Mouse (Mus musculus): ENCODE measurements around the gene Capza2. TPM values are rescaled to one million over a fixed set of nuclear protein-coding genes. Genes with fewer than 3 reads are reported as not detected.

The Capza2 gene
- polyA plus RNA-seq, 1 experiment: 66.3 TPM

GRCm38 (mm10) chr6:17637205-17638203, 1.5 kb downstream of the Capza2 start:
- Histone ChIP-seq H3ac (ENCODE audit: control insufficient read depth, insufficient read length) (peak overlapping the region; percentile 38), H3K4me2 (ENCODE audit: low read depth) (peak overlapping the region; percentile 80), H3K79me2 (ENCODE audit: control insufficient read depth, insufficient read depth) (peaks cover 51% of the 10 kb centered on the region), H3K27me3 (ENCODE audit: control insufficient read depth, insufficient read depth, insufficient read length) (no peaks in the 10 kb centered on the region), H3K36me3 (ENCODE audit: control insufficient read depth, insufficient read depth) (peaks cover 2% of the 10 kb centered on the region), H3K4me3 (peak overlapping the region; percentile 49)
- no peak for TF ChIP-seq SRF (IDR thresholded peaks at IDR 0.05; ENCODE audit: control insufficient read depth, insufficient read length, low read depth)
- TF ChIP-seq TCF3 (IDR thresholded peaks at IDR 0.05; ENCODE audit: insufficient read length, low read depth): no peak
- TF ChIP-seq USF1 (IDR thresholded peaks at IDR 0.05; ENCODE audit: low read depth): no peak
- no peak for TF ChIP-seq MAX (IDR thresholded peaks at IDR 0.05; ENCODE audit: low read depth)
- TF ChIP-seq POLR2A (IDR thresholded peaks at IDR 0.05; ENCODE audit: insufficient read length, low read depth): no peak
- no peak for TF ChIP-seq POLR2AphosphoS2 (IDR thresholded peaks at IDR 0.05; ENCODE audit: insufficient read length, low read depth)
- TF ChIP-seq MYOD1 (IDR thresholded peaks at IDR 0.05; ENCODE audit: control insufficient read depth in 1 of 3, insufficient read length in 2 of 3, low read depth in 2 of 3): no peak
- TF ChIP-seq E2F4 (IDR thresholded peaks at IDR 0.05; ENCODE audit: insufficient read depth): no peak
- TF ChIP-seq MYOG (IDR thresholded peaks at IDR 0.05; ENCODE audit: control insufficient read depth in 1 of 3, insufficient read depth in 1 of 3, insufficient read length in 2 of 3, low read depth in 2 of 3): no peak
- no peak for TF ChIP-seq REST (IDR thresholded peaks at IDR 0.05; ENCODE audit: insufficient read depth, insufficient read length)
- no peak for TF ChIP-seq CEBPB (IDR thresholded peaks at IDR 0.05; ENCODE audit: insufficient read depth, poor library complexity, severe bottlenecking)
- TF ChIP-seq TCF12 (IDR thresholded peaks at IDR 0.05; ENCODE audit: insufficient read depth, poor library complexity, severe bottlenecking): no peak

GRCm38 (mm10) chr6:17640031-17640430, 4.0 kb downstream of the Capza2 start:
- no peaks in the 10 kb centered on the region for H3K27me3 ChIP-seq (ENCODE audit: control insufficient read depth, insufficient read depth, insufficient read length)
- H3K79me2 ChIP-seq (ENCODE audit: control insufficient read depth, insufficient read depth): peaks cover 76% of the 10 kb centered on the region
- peak overlapping the region; percentile 80 for H3K4me2 ChIP-seq (ENCODE audit: low read depth)
- TF ChIP-seq E2F4 (IDR thresholded peaks at IDR 0.05; ENCODE audit: insufficient read depth): no peak
- no peak for TF ChIP-seq SRF (IDR thresholded peaks at IDR 0.05; ENCODE audit: control insufficient read depth, insufficient read length, low read depth)
- no peak for TF ChIP-seq TCF3 (IDR thresholded peaks at IDR 0.05; ENCODE audit: insufficient read length, low read depth)
- TF ChIP-seq MYOD1 (IDR thresholded peaks at IDR 0.05; ENCODE audit: control insufficient read depth in 1 of 3, insufficient read length in 2 of 3, low read depth in 2 of 3): no peak
- TF ChIP-seq USF1 (IDR thresholded peaks at IDR 0.05; ENCODE audit: low read depth): no peak
- no peak for TF ChIP-seq TCF12 (IDR thresholded peaks at IDR 0.05; ENCODE audit: insufficient read depth, poor library complexity, severe bottlenecking)
- peaks cover 2% of the 10 kb centered on the region for H3K36me3 ChIP-seq (ENCODE audit: control insufficient read depth, insufficient read depth)
- H3K4me3 ChIP-seq: no peak overlapping the region
- H3ac ChIP-seq (ENCODE audit: control insufficient read depth, insufficient read length): no peak overlapping the region

DNA sequence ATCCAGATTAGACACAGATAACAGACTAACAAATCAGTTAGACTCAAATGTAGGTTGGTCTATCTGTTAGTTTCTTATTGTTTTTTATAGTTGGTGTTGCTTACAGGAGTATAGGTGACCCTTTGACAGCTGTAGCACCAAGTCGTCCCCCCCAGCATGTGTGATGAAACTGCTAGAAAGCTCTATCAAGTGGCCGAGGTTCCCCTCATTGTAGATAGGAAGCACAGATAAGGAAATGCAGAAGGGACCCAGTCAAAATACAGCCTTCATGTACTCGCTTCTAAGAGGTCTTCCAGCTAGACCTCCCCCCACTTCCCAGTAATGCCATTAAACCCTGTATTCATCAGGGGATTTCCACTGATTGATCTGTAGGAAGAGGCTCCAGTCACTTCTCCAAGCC, 6.7 kb downstream of the Capza2 start:
- Histone ChIP-seq H3K4me3 (no peak overlapping the region), H3K36me3 (ENCODE audit: control insufficient read depth, insufficient read depth) (peaks cover 2% of the 10 kb centered on the region), H3ac (ENCODE audit: control insufficient read depth, insufficient read length) (no peak overlapping the region), H3K4me2 (ENCODE audit: low read depth) (no peak overlapping the region), H3K27me3 (ENCODE audit: control insufficient read depth, insufficient read depth, insufficient read length) (no peaks in the 10 kb centered on the region), H3K79me2 (ENCODE audit: control insufficient read depth, insufficient read depth) (peaks cover 100% of the 10 kb centered on the region)
- no peak for TF ChIP-seq E2F4 (IDR thresholded peaks at IDR 0.05; ENCODE audit: insufficient read depth)
- TF ChIP-seq MYOD1 (IDR thresholded peaks at IDR 0.05; ENCODE audit: control insufficient read depth in 1 of 3, insufficient read length in 2 of 3, low read depth in 2 of 3): no peak
- TF ChIP-seq TCF12 (IDR thresholded peaks at IDR 0.05; ENCODE audit: insufficient read depth, poor library complexity, severe bottlenecking): no peak
- TF ChIP-seq TCF3 (IDR thresholded peaks at IDR 0.05; ENCODE audit: insufficient read length, low read depth): no peak
- TF ChIP-seq CEBPB (IDR thresholded peaks at IDR 0.05; ENCODE audit: insufficient read depth, poor library complexity, severe bottlenecking): no peak

DNA sequence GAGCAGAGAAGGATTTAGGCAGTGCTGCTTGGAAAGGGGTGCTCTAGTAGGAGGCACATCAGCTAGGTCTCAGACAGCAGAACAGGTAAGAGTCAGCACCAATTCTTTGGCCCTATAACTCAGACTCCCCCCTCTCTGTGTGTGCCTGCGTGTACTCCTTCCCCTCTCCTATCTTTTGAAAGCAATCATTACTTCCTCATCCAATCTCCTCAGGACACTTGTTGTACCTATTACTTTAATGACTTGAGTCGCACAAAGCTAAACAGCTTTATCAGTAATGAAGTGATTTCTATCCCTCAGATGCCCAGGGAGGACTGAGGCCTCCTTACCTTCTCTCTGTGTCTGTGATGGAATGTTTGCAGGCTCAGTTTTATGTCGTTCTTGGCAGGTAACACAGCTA, 10.1 kb downstream of the Capza2 start:
- no peaks in the 10 kb centered on the region for H3K27me3 ChIP-seq (ENCODE audit: control insufficient read depth, insufficient read depth, insufficient read length)
- peaks cover 98% of the 10 kb centered on the region for H3K79me2 ChIP-seq (ENCODE audit: control insufficient read depth, insufficient read depth)
- no peak overlapping the region for H3K4me2 ChIP-seq (ENCODE audit: low read depth)
- peaks cover 29% of the 10 kb centered on the region for H3K36me3 ChIP-seq (ENCODE audit: control insufficient read depth, insufficient read depth)
- no peak overlapping the region for H3ac ChIP-seq (ENCODE audit: control insufficient read depth, insufficient read length)
- TF ChIP-seq REST (IDR thresholded peaks at IDR 0.05; ENCODE audit: insufficient read depth, insufficient read length): no peak
- TF ChIP-seq POLR2A (IDR thresholded peaks at IDR 0.05; ENCODE audit: insufficient read length, low read depth): no peak
- TF ChIP-seq MYOG (IDR thresholded peaks at IDR 0.05; ENCODE audit: control insufficient read depth in 1 of 3, insufficient read depth in 1 of 3, insufficient read length in 2 of 3, low read depth in 2 of 3): no peak
- no peak for TF ChIP-seq TCF3 (IDR thresholded peaks at IDR 0.05; ENCODE audit: insufficient read length, low read depth)
- TF ChIP-seq MYOD1 (IDR thresholded peaks at IDR 0.05; ENCODE audit: control insufficient read depth in 1 of 3, insufficient read length in 2 of 3, low read depth in 2 of 3): no peak
- TF ChIP-seq TCF12 (IDR thresholded peaks at IDR 0.05; ENCODE audit: insufficient read depth, poor library complexity, severe bottlenecking): no peak
- TF ChIP-seq SRF (IDR thresholded peaks at IDR 0.05; ENCODE audit: control insufficient read depth, insufficient read length, low read depth): no peak
- TF ChIP-seq USF1 (IDR thresholded peaks at IDR 0.05; ENCODE audit: low read depth): no peak
- TF ChIP-seq E2F4 (IDR thresholded peaks at IDR 0.05; ENCODE audit: insufficient read depth): no peak
- no peak for TF ChIP-seq CEBPB (IDR thresholded peaks at IDR 0.05; ENCODE audit: insufficient read depth, poor library complexity, severe bottlenecking)
- no peak overlapping the region for H3K4me3 ChIP-seq
